Mouse (Mus musculus) liver, embryonic 13.5 days (tissue): ENCODE measurements around the gene Ptpn14. TPM values are rescaled to one million over a fixed set of nuclear protein-coding genes. Genes with fewer than 3 reads are reported as not detected.

Experiments
- ATAC-seq: fragments of 200-750 bp; cut with Nextera tagmentation; 2 replicates; pipeline ENCODE4 v1.8.0; 2017; ENCODE audit warnings: low read depth, mild to moderate bottlenecking, moderate number of reproducible peaks, moderate library complexity
- DNase-seq: peaks from one replicate; pipeline ENCODE4 v3.0.0; 2022
- H3K27ac ChIP-seq: fragments of 300-500 bp; sonication (generic); 2 replicates; pipeline ENCODE4 v1.5.1; 2015; ENCODE audit warnings: moderate library complexity, mild to moderate bottlenecking, inconsistent platforms
- H3K27me3 ChIP-seq: fragments of 300-500 bp; sonication (generic); 2 replicates; pipeline ENCODE4 v1.6.1; 2015; ENCODE audit warnings: mild to moderate bottlenecking, inconsistent platforms
- H3K36me3 ChIP-seq: fragments of 300-500 bp; sonication (generic); 2 replicates; pipeline ENCODE4 v1.6.1; 2015; ENCODE audit warnings: mild to moderate bottlenecking, inconsistent platforms
- H3K4me1 ChIP-seq: fragments of 300-500 bp; sonication (generic); replicated peaks from 2 replicates; pipeline ENCODE4 v1.6.1; 2015; ENCODE audit warnings: inconsistent platforms
- H3K4me2 ChIP-seq: fragments of 300-500 bp; sonication (generic); 2 replicates; pipeline ENCODE4 v1.6.1; 2015; ENCODE audit warnings: inconsistent platforms, mild to moderate bottlenecking, moderate library complexity
- H3K4me3 ChIP-seq: fragments of 300-500 bp; sonication (generic); replicated peaks from 2 replicates; pipeline ENCODE4 v1.5.1; 2015; ENCODE audit warnings: mild to moderate bottlenecking, inconsistent platforms
- H3K9ac ChIP-seq: fragments of 300-500 bp; sonication (generic); 2 replicates; pipeline ENCODE4 v1.6.1; 2015; ENCODE audit warnings: mild to moderate bottlenecking, inconsistent platforms
- H3K9me3 ChIP-seq: fragments of 300-500 bp; sonication (generic); replicated peaks from 2 replicates; pipeline ENCODE4 v1.6.1; 2016; ENCODE audit warnings: inconsistent platforms
- WGBS: fragments of 180-500 bp; shearing (Covaris S2); methylation state at CpG from one replicate; pipeline ENCODE4 v1.1.7; 2015; ENCODE audit not compliant: insufficient replicate concordance; 5-methylcytosine and 5-hydroxymethylcytosine counted together
- polyA plus RNA-seq: library from polyadenylated mRNA; unstranded; fragments of >200 nt; fragmentation: Nextera tagmentation; extraction: Ambion mirVana; gene quantifications from 2 replicates; pipeline ENCODE4 v1.2.1, GENCODE M21; 2015

Ptpn14 gene
- polyA plus RNA-seq, 1 experiment from 2014 or later = 0.44 TPM

DNA sequence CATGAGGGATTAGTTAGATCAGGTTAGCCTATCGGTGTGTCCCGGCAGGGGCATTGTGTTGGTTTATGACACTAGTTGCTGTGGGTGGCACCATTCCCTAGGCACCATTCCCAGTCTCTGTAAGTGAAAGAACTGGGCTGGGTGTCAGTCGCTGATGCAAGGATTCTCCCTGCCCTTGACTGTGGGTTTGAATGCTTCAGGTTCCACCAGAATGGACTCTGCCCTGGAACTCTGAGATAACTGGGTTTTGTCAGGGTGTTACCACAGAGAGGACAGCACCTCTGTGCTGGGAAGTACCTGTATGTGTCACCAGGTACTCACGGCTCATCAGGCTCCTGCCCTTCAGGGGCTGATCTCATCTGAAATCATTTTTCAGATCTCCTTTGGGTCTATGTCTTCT is 21.7 kb downstream of the Ptpn14 start:
- ATAC-seq (no peak), DNase-seq (no peak)
- no peak overlapping the region for H3K9ac ChIP-seq
- WGBS = 81% methylated on average over 4 of the region's 4 CpGs
- H3K36me3 ChIP-seq = no peaks in the 10 kb centered on the region
- H3K9me3 ChIP-seq = no peaks in the 10 kb centered on the region
- H3K4me3 ChIP-seq = no peak overlapping the region
- H3K27me3 ChIP-seq = no peaks in the 10 kb centered on the region
- H3K27ac ChIP-seq = no peak overlapping the region
- H3K4me2 ChIP-seq = no peak overlapping the region
- H3K4me1 ChIP-seq = peaks cover 16% of the 10 kb centered on the region

DNA sequence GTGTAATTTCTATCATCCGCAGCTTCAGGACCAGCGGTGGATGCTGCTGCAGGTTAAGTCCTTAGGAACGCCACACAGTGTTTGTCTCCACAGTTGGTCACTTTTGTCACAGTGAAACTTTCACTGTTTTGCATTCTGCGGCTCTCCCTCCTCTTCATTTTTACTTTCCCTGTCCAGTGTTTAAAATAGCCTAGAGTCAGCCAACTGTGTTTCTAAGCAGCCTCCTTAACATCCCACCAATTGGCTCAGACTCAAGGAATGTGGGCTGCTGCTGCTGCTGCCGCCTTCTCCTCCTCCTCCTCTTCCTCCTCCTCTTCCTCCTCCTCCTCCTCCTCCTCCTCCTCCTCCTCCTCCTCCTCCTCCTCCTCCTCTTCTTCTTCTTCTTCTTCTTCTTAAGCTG is 22.2 kb downstream of the Ptpn14 start:
- H3K36me3 ChIP-seq = no peaks in the 10 kb centered on the region
- DNase-seq (no peak), ATAC-seq (no peak)
- peaks cover 16% of the 10 kb centered on the region for H3K4me1 ChIP-seq
- H3K27me3 ChIP-seq = no peaks in the 10 kb centered on the region
- no peak overlapping the region for H3K4me3 ChIP-seq
- WGBS = 83% methylated on average over 5 of the region's 5 CpGs
- no peak overlapping the region for H3K27ac ChIP-seq
- no peak overlapping the region for H3K4me2 ChIP-seq
- H3K9me3 ChIP-seq = no peaks in the 10 kb centered on the region
- H3K9ac ChIP-seq = no peak overlapping the region

- H3K9me3 ChIP-seq = no peaks in the 10 kb centered on the region
- no peaks in the 10 kb centered on the region for H3K36me3 ChIP-seq
- no peak overlapping the region; the same call in 1 of the 2 replicates for H3K27ac ChIP-seq
- no peak overlapping the region for H3K4me3 ChIP-seq
- DNase-seq = no peak
- H3K4me2 ChIP-seq = no peak overlapping the region
- WGBS = 54% methylated on average over 6 of the region's 6 CpGs
- peaks cover 35% of the 10 kb centered on the region for H3K4me1 ChIP-seq
- no peaks in the 10 kb centered on the region for H3K27me3 ChIP-seq
- no peak overlapping the region; the same call in 1 of the 2 replicates for H3K9ac ChIP-seq
- ATAC-seq = no peak
These were observed 24.2 kb downstream of the Ptpn14 start for GRCm38 (mm10) chr1:189752245-189752644.

- Histone ChIP-seq H3K4me3 (no peak overlapping the region), H3K4me2 (no peak overlapping the region), H3K27me3 (no peaks in the 10 kb centered on the region), H3K36me3 (no peaks in the 10 kb centered on the region), H3K9me3 (no peaks in the 10 kb centered on the region), H3K4me1 (peaks cover 42% of the 10 kb centered on the region), H3K27ac (peak overlapping the region; percentile 68), H3K9ac (peak overlapping the region; percentile 43)
- DNase-seq (no peak), ATAC-seq (no peak)
- 87% methylated on average over 8 of the region's 8 CpGs for WGBS
These were observed 27.0 kb downstream of the Ptpn14 start for GRCm38 (mm10) chr1:189755072-189755471.

DNA sequence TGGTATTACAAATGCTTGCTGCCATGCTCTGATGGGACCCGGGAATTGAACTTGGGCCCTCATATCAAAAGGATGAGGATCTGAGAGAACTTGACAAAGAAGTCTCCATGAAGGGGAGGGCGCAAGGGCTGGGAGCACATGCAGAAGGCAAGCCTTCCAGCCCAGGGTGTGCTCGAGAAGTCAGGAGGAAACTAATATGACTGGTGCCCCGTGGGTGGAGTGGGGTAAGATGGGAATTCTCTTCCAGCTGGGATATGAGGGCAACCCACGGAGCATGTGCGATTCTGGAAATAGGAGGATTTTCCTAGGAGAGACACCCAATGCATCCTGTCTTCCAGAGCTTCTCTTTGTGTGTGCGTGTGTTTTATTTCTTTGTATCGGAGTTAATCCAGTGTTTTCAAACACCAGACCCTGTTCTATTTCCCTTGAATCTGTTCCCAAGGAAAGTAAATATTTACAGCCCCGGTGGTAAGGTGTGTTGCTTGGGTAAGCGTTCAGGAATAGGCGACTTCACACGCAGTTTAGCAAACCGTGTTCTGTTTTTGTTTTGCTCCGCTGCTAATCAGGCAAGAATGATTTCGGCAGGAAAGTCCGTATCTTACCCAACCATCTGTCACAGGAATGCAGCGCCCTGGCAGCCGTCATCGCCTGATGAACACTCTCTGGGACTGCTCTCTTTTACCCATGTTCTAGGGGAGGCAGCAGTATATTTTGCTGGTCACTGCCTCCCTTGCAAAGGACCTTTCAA is 28.4 kb downstream of the Ptpn14 start:
- peak overlapping the region; percentile 96 for H3K27ac ChIP-seq
- H3K9me3 ChIP-seq = no peaks in the 10 kb centered on the region
- peak; percentile 95 for ATAC-seq
- H3K27me3 ChIP-seq = no peaks in the 10 kb centered on the region
- DNase-seq = peak; percentile 79
- H3K4me2 ChIP-seq = peak overlapping the region; percentile 67
- H3K9ac ChIP-seq = peak overlapping the region; percentile 71
- WGBS = 22% methylated on average over 19 of the region's 19 CpGs
- H3K4me3 ChIP-seq = peak overlapping the region; percentile 27
- peaks cover 42% of the 10 kb centered on the region for H3K4me1 ChIP-seq
- no peaks in the 10 kb centered on the region for H3K36me3 ChIP-seq

GRCm38 (mm10) chr1:189757054-189757408 is 29.0 kb downstream of the Ptpn14 start:
- DNase-seq (peak; percentile 63), ATAC-seq (peak; percentile 90)
- 0 out of 2 replicates have a peak overlapping the region, but pooled peaks have one; percentile 6 for H3K4me3 ChIP-seq
- H3K36me3 ChIP-seq = no peaks in the 10 kb centered on the region
- H3K9ac ChIP-seq = peak overlapping the region; percentile 57
- WGBS = 27% methylated on average over 7 of the region's 7 CpGs
- peak overlapping the region; percentile 67 for H3K4me2 ChIP-seq
- no peaks in the 10 kb centered on the region for H3K27me3 ChIP-seq
- H3K4me1 ChIP-seq = peaks cover 41% of the 10 kb centered on the region
- H3K27ac ChIP-seq = peak overlapping the region; percentile 96
- H3K9me3 ChIP-seq = no peaks in the 10 kb centered on the region

- Histone ChIP-seq H3K4me3 (no peak overlapping the region), H3K4me2 (no peak overlapping the region), H3K9me3 (no peaks in the 10 kb centered on the region), H3K27ac (no peak overlapping the region), H3K9ac (no peak overlapping the region), H3K4me1 (peaks cover 22% of the 10 kb centered on the region), H3K36me3 (no peaks in the 10 kb centered on the region), H3K27me3 (no peaks in the 10 kb centered on the region)
- 58% methylated on average over 6 of the region's 6 CpGs for WGBS
- ATAC-seq (no peak), DNase-seq (no peak)
These were observed 33.5 kb downstream of the Ptpn14 start for GRCm38 (mm10) chr1:189761581-189762021.

DNA sequence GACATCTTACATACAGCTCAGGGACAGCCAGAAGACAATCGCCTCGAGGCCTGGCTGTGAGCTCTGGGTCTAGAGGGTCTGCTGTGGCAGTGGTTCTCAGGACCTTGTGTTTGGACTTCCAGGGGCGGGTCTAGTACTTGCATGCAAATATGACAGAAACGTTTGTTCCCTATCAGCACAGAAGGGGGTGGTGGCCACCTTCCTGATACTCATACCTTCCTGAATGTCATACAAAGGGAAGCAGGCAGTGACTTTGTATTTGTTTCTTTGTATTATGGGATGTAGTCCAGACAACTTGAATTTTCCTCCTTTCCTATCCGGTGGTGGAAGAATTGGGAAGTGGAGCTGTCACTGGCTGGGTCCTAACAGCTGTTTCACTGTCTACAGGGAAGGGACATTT is 36.2 kb downstream of the Ptpn14 start:
- no peaks in the 10 kb centered on the region for H3K9me3 ChIP-seq
- no peak overlapping the region for H3K9ac ChIP-seq
- ATAC-seq = no peak
- DNase-seq = no peak
- no peak overlapping the region for H3K27ac ChIP-seq
- H3K4me1 ChIP-seq = 0 out of 2 replicates have a peak, but pooled peaks cover 7% of the 10 kb centered on the region
- no peak overlapping the region for H3K4me3 ChIP-seq
- no peak overlapping the region for H3K4me2 ChIP-seq
- no peaks in the 10 kb centered on the region for H3K27me3 ChIP-seq
- 32% methylated on average over 5 of the region's 5 CpGs for WGBS
- H3K36me3 ChIP-seq = no peaks in the 10 kb centered on the region

DNA sequence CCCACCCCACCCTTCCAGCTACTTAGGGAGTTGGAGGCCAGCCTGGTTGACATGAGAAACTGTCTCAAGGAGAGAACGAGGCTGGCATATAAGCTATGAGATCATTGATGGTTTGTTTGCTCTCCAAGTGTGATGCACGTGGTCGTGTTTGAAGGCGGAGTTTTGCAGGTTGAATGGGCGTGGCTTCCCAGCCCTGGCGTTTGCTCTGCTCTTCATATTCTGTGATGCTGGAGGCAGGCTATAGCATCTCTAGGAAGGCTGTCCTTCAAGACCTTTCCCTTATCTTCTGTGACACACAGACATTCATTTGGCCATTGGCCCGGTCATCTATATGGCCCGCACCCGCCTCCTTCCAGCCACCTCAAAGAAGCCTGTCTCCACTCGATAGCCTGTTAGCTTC is 39.1 kb downstream of the Ptpn14 start:
- WGBS = 59% methylated on average over 10 of the region's 10 CpGs
- H3K4me1 ChIP-seq = peaks cover 13% of the 10 kb centered on the region; the same call in 1 of the 2 replicates
- no peak overlapping the region for H3K27ac ChIP-seq
- H3K9ac ChIP-seq = no peak overlapping the region
- H3K4me2 ChIP-seq = no peak overlapping the region
- DNase-seq (no peak), ATAC-seq (no peak)
- no peaks in the 10 kb centered on the region for H3K9me3 ChIP-seq
- no peaks in the 10 kb centered on the region for H3K27me3 ChIP-seq
- no peak overlapping the region for H3K4me3 ChIP-seq
- no peaks in the 10 kb centered on the region for H3K36me3 ChIP-seq

DNA sequence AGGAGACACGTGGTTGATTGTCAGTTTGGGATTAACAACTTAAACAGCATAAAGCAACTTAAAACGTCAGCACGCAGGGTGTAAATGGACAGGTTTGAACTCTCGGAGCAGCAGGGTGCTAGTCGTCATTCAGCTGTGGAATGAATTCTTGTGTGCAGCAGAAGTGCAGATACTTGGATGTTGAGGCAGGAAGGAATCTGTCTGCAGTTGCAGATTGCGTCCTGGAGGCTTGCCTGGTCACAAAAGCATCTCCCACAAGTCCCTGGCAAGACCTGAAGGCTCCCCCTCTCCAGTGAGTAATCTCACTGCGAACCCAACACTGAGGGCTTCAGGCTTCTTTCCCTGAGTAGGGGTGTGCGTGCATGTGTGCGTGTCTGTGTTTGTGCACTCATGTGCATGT is 39.8 kb downstream of the Ptpn14 start:
- H3K4me1 ChIP-seq = peaks cover 19% of the 10 kb centered on the region
- no peak overlapping the region for H3K9ac ChIP-seq
- H3K36me3 ChIP-seq = no peaks in the 10 kb centered on the region
- no peak overlapping the region for H3K27ac ChIP-seq
- DNase-seq = no peak
- H3K4me3 ChIP-seq = no peak overlapping the region
- no peaks in the 10 kb centered on the region for H3K27me3 ChIP-seq
- no peaks in the 10 kb centered on the region for H3K9me3 ChIP-seq
- WGBS = 65% methylated on average over 9 of the region's 9 CpGs
- ATAC-seq = no peak
- H3K4me2 ChIP-seq = no peak overlapping the region

GRCm38 (mm10) chr1:189770516-189770915 is 42.4 kb downstream of the Ptpn14 start:
- Histone ChIP-seq H3K9me3 (no peaks in the 10 kb centered on the region), H3K4me3 (no peak overlapping the region), H3K27me3 (no peaks in the 10 kb centered on the region), H3K27ac (no peak overlapping the region), H3K36me3 (no peaks in the 10 kb centered on the region), H3K4me2 (no peak overlapping the region), H3K4me1 (peaks cover 14% of the 10 kb centered on the region), H3K9ac (no peak overlapping the region)
- DNase-seq (no peak), ATAC-seq (no peak)
- 68% methylated on average over 3 of the region's 3 CpGs for WGBS

- Histone ChIP-seq H3K27ac (no peak overlapping the region), H3K4me2 (no peak overlapping the region), H3K36me3 (no peaks in the 10 kb centered on the region), H3K9me3 (no peaks in the 10 kb centered on the region), H3K4me1 (peaks cover 14% of the 10 kb centered on the region), H3K9ac (0 out of 2 replicates have a peak overlapping the region, but pooled peaks have one; percentile 4), H3K4me3 (no peak overlapping the region), H3K27me3 (no peaks in the 10 kb centered on the region)
- 53% methylated on average over 10 of the region's 10 CpGs for WGBS
- ATAC-seq = no peak
- DNase-seq = no peak
These were observed 44.6 kb downstream of the Ptpn14 start for GRCm38 (mm10) chr1:189772707-189773106.
